Mouse (Mus musculus) liver, embryonic 11.5 days (tissue): ENCODE measurements around the gene Rnf166. TPM values are rescaled to one million over a fixed set of nuclear protein-coding genes. Genes with fewer than 3 reads are reported as not detected.

ENCODE experiments used
- ATAC-seq: fragments of 200-750 bp; cut with Nextera tagmentation; replicated peaks from 2 replicates; pipeline ENCODE4 v1.8.0; 2017; ENCODE audit warnings: moderate number of reproducible peaks, mild to moderate bottlenecking, moderate TSS enrichment, moderate library complexity; ENCODE audit not compliant: low FRiP score
- DNase-seq: peaks from one replicate; pipeline ENCODE4 v3.0.0-alpha.2; 2017; ENCODE audit warnings: low spot score
- H3K27ac ChIP-seq: fragments of 300-500 bp; sonication (generic); 2 replicates; pipeline ENCODE4 v1.5.1; 2014; ENCODE audit warnings: mild to moderate bottlenecking, low read depth, low read length, control low read depth
- H3K27me3 ChIP-seq: fragments of 300-500 bp; sonication (generic); replicated peaks from 2 replicates; pipeline ENCODE4 v1.6.1; 2014; ENCODE audit warnings: low read length, mixed read lengths; ENCODE audit not compliant: control insufficient read depth, insufficient read depth
- H3K36me3 ChIP-seq: fragments of 300-500 bp; sonication (generic); 2 replicates; pipeline ENCODE4 v1.6.1; 2014; ENCODE audit warnings: mild to moderate bottlenecking, low read length, moderate library complexity, mixed read lengths; ENCODE audit not compliant: control insufficient read depth, insufficient read depth
- H3K4me1 ChIP-seq: fragments of 300-500 bp; sonication (generic); replicated peaks from 2 replicates; pipeline ENCODE4 v1.6.1; 2014; ENCODE audit warnings: low read length, mixed read lengths; ENCODE audit not compliant: control insufficient read depth, insufficient read depth
- H3K4me2 ChIP-seq: fragments of 300-500 bp; sonication (generic); 2 replicates; pipeline ENCODE4 v1.6.1; 2014; ENCODE audit warnings: mild to moderate bottlenecking, control low read depth, moderate library complexity
- H3K4me3 ChIP-seq: fragments of 300-500 bp; sonication (generic); 2 replicates; pipeline ENCODE4 v1.5.1; 2014; ENCODE audit warnings: low read depth, low read length, control low read depth
- H3K9ac ChIP-seq: fragments of 300-500 bp; sonication (generic); 2 replicates; pipeline ENCODE4 v1.6.1; 2014; ENCODE audit warnings: low read depth, low read length, control low read depth
- H3K9me3 ChIP-seq: fragments of 300-500 bp; sonication (generic); 2 replicates; pipeline ENCODE4 v1.6.1; 2016; ENCODE audit warnings: low read length, inconsistent platforms, mixed read lengths; ENCODE audit not compliant: control insufficient read depth
- WGBS: fragments of 180-500 bp; shearing (Covaris S2); extraction: QIAGEN DNeasy Blood & Tissue Kit; methylation state at CpG from one replicate; pipeline ENCODE4 v1.1.7; 2014; 5-methylcytosine and 5-hydroxymethylcytosine counted together
- polyA plus RNA-seq: library from polyadenylated mRNA; unstranded; fragments of >200 nt; fragmentation: Nextera tagmentation; extraction: Ambion mirVana; gene quantifications from 2 replicates; pipeline ENCODE4 v1.2.1, GENCODE M21; 2014

The Rnf166 gene
- polyA plus RNA-seq, 1 experiment from 2014 or later = 26.8 TPM

GRCm38 (mm10) chr8:122454409-122454808 lies 21.5 kb downstream of the Rnf166 start:
- H3K36me3 ChIP-seq = no peaks in the 10 kb centered on the region
- no peaks in the 10 kb centered on the region for H3K4me1 ChIP-seq
- H3K9ac ChIP-seq = no peak overlapping the region
- no peak for ATAC-seq
- H3K4me3 ChIP-seq = no peak overlapping the region
- DNase-seq = no peak
- H3K4me2 ChIP-seq = no peak overlapping the region
- WGBS = 84% methylated on average over 6 of the region's 6 CpGs
- peaks cover 14% of the 10 kb centered on the region for H3K27me3 ChIP-seq
- no peak overlapping the region for H3K27ac ChIP-seq
- no peaks in the 10 kb centered on the region for H3K9me3 ChIP-seq

GRCm38 (mm10) chr8:122452154-122452553 lies 23.7 kb downstream of the Rnf166 start:
- Histone ChIP-seq H3K36me3 (no peaks in the 10 kb centered on the region), H3K9me3 (no peaks in the 10 kb centered on the region), H3K9ac (no peak overlapping the region), H3K27me3 (peaks cover 3% of the 10 kb centered on the region), H3K27ac (no peak overlapping the region), H3K4me3 (no peak overlapping the region), H3K4me1 (no peaks in the 10 kb centered on the region), H3K4me2 (no peak overlapping the region)
- ATAC-seq = no peak
- no peak for DNase-seq
- WGBS = 86% methylated on average over 10 of the region's 10 CpGs

DNA sequence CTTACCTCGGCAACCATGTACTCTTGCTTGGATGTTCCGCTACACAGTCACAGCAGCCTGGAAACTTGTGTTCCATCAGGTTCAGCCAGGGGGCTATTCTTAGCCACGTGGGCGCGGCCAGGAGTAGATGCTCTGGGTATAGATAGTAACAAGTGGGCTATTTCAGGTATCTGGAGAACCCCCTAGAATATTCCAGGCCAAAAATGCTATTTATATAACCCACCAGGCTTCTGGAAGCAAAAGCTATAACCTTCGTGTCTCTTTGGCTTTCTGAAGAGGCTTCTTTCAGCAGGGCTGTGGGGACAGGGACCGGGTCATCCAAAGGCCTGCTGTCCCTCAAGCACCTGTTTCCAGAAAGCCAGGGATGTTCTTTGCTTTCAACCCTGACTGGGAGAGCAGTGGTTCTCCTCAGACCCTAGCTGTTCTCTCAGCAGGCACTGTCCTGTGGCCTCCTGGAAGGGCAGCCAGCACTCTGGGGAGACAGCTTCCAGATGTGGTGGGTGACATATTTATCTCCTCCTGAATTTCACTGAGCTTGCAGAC lies 24.6 kb downstream of the Rnf166 start:
- ATAC-seq (no peak), DNase-seq (no peak)
- Histone ChIP-seq H3K4me3 (no peak overlapping the region), H3K27ac (no peak overlapping the region), H3K9me3 (no peaks in the 10 kb centered on the region), H3K27me3 (no peaks in the 10 kb centered on the region), H3K4me2 (no peak overlapping the region), H3K9ac (no peak overlapping the region), H3K4me1 (no peaks in the 10 kb centered on the region), H3K36me3 (no peaks in the 10 kb centered on the region)
- 64% methylated on average over 7 of the region's 7 CpGs for WGBS

DNA sequence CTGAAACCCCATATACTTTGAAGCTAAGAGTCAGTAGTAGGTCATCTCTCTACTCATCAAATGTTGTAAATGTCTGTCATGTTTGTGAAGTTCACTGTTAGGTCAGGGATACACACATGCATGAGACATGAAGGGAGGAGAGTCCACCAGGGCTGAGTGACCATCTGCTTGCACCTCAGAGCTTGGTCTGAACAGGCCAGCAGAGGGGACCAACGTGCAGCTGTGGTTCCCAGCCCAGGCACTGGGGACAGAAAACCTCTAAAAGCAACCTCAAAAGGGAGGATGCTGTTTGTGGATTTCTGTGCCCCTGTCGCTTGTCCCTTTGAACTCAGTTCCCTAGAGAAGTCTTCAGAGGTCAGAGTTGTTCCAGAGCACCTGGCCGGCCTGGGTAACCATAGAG lies 30.7 kb downstream of the Rnf166 start:
- no peak overlapping the region for H3K27ac ChIP-seq

DNA sequence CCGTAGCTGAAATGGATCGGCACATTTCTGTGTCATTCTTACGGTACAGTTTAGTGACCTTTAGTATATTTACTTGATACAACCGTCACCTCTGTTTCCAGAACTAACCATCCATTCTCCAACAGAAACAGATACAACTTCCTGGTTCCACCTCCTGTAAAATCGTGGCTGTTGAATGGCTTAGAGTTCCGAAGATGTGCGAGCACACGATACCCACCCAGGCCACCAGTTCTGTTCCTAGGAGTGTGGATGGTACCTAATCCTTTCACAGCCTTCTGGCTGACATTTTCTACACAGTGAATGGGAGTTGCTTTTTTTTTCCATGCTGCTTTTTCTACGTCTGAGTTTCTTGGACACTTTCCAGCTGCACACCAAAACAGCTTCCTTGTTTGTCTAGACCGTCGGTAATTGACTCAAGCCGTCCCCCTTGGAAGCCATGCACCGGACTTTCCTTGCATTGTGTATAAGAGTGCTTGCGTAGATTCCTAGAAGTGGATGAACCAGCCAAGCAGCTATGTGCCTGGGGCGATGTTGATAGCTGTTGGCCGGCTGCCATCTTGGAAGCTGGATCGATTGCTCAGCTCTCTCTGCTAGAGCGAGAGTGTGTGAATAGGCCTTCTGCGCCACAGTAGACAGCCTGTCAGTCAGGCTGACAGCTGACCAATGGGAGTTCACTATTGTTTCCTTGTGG lies 31.7 kb downstream of the Rnf166 start:
- peak overlapping the region; percentile 58 for H3K4me3 ChIP-seq
- ATAC-seq = no peak
- peaks cover 14% of the 10 kb centered on the region for H3K4me1 ChIP-seq
- H3K27ac ChIP-seq = peak overlapping the region; percentile 85
- 0 out of 2 replicates have a peak, but pooled peaks cover 3% of the 10 kb centered on the region for H3K36me3 ChIP-seq
- H3K9ac ChIP-seq = peak overlapping the region; percentile 76
- H3K27me3 ChIP-seq = no peaks in the 10 kb centered on the region
- 32% methylated on average over 19 of the region's 19 CpGs for WGBS
- H3K9me3 ChIP-seq = no peaks in the 10 kb centered on the region
- peak overlapping the region; percentile 90 for H3K4me2 ChIP-seq
- no peak for DNase-seq

More for the DNA sequence above, 30.7 kb downstream of the Rnf166 start:
- no peak overlapping the region for H3K9ac ChIP-seq
- no peaks in the 10 kb centered on the region for H3K27me3 ChIP-seq
- H3K9me3 ChIP-seq = no peaks in the 10 kb centered on the region
- 63% methylated on average over 3 of the region's 3 CpGs for WGBS
- peaks cover 14% of the 10 kb centered on the region for H3K4me1 ChIP-seq
- H3K4me2 ChIP-seq = peak overlapping the region; percentile 90
- no peaks in the 10 kb centered on the region for H3K36me3 ChIP-seq
- DNase-seq = no peak
- no peak overlapping the region for H3K4me3 ChIP-seq
- ATAC-seq = no peak

DNA sequence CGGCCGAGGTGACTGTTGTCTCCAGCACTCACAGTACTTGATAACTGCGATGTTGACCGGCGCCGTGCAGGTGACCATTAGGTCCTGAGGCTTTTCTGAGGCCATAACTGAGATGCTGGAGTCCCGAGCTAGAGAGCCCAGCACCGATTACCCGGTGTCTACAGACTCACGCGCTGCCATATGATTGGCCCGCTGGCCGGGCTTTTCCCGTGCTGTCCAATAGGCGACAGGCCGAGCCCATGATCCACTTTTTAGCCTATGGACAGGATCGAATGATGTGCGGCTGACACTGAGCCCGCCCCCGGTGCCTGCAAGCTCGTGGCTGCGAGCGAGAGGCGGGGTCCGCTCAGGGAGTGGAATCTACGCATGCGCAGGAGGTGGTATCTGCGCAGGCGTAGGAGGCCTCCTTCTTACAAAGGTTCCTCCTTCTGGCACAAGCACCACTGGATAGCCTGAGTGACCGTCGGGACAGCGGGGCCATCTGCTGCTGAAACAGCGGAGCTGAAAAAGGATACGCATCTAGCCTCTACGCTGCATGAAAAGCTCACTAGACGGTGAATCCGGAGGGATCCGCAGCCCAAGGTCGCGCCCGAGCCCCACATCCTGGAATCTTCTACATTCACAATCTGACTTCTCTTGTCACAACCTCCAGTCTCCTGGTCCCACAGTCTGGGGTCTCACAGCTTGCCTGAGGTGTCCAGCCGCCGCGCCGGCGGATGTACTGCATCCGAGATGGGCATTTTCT lies 32.4 kb downstream of the Rnf166 start, which contains the start of gene Mvd:
Gene Mvd, minus strand, starts transcription at position 161 of the 745 bp plus-strand sequence.
- H3K4me3 ChIP-seq = peak within 1 kb of the TSS; percentile 58
- 0 out of 2 replicates have a peak, but pooled peaks cover 3% of the 10 kb centered on the region for H3K36me3 ChIP-seq
- ATAC-seq (peak; percentile 99), DNase-seq (peak; percentile 98)
- WGBS = under 1% methylated on average over 47 of the region's 47 CpGs
- no peaks in the 10 kb centered on the region for H3K27me3 ChIP-seq
- H3K4me2 ChIP-seq = peak within 1 kb of the TSS; percentile 90
- peaks cover 14% of the 10 kb centered on the region for H3K4me1 ChIP-seq
- no peaks in the 10 kb centered on the region for H3K9me3 ChIP-seq
- peak within 1 kb of the TSS; percentile 85 for H3K27ac ChIP-seq
- peak within 1 kb of the TSS; percentile 76 for H3K9ac ChIP-seq

DNA sequence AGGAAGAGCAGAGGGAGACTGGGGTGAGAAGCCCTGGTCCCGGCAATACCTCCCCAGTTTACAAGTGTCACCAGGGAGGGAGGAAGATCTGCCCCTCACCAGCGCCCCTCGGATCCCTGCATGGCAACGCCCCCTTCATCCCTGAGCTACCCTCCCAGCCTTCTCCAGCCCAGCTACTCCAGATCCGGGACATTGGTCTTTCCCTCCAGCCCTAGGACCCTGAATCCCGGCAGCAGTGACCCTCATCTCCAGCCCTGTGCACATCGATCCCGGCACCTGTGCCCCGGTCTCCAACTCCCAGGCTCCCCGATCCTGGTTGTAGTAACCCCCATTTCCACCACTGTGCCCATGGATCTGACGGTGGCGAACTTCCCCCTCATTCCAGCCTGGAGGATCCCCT lies 33.1 kb downstream of the Rnf166 start:
- Histone ChIP-seq H3K4me3 (peak overlapping the region; percentile 58), H3K9me3 (no peaks in the 10 kb centered on the region), H3K4me1 (peaks cover 19% of the 10 kb centered on the region), H3K9ac (peak overlapping the region; percentile 67), H3K27ac (peak overlapping the region; percentile 16; the same call in 1 of the 2 replicates), H3K27me3 (no peaks in the 10 kb centered on the region), H3K36me3 (0 out of 2 replicates have a peak, but pooled peaks cover 7% of the 10 kb centered on the region), H3K4me2 (peak overlapping the region; percentile 90)
- WGBS = 2% methylated on average over 12 of the region's 12 CpGs
- ATAC-seq = no peak; the same call in 1 of the 2 replicates
- no peak for DNase-seq

DNA sequence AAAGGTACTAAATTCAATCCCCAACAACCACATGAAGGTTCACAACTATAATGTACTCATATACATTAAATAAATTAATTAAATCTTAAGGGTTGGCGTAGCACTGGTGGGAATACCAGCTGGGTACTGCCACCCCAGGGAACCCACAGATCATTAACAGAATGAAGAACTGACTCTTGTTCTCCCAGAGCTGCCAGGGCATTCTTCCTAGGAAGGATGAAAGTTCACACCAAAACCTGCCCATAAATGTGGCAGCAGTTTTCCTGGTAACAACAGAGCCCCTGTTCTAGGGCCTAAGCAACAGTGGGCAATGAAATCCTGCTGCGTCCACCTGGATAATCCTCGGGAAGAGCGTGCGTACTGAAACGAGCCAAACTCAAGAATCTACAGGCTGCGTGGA lies 33.5 kb downstream of the Rnf166 start:
- 45% methylated on average over 7 of the region's 7 CpGs for WGBS
- peaks cover 21% of the 10 kb centered on the region for H3K4me1 ChIP-seq
- H3K9ac ChIP-seq = peak overlapping the region; percentile 67
- H3K36me3 ChIP-seq = 0 out of 2 replicates have a peak, but pooled peaks cover 7% of the 10 kb centered on the region
- H3K27ac ChIP-seq = no peak overlapping the region
- peak overlapping the region; percentile 58 for H3K4me3 ChIP-seq
- no peaks in the 10 kb centered on the region for H3K9me3 ChIP-seq
- peak overlapping the region; percentile 90 for H3K4me2 ChIP-seq
- no peak for DNase-seq
- ATAC-seq = no peak
- H3K27me3 ChIP-seq = no peaks in the 10 kb centered on the region
